Mouse (Mus musculus): Measurements from ENCODE around the gene Spata31d1d. TPM values are rescaled to one million over a fixed set of nuclear protein-coding genes. Genes with fewer than 3 reads are reported as not detected.

The Spata31d1d gene
- total and polyA plus RNA-seq, 3 experiments = not detected

- Histone ChIP-seq H3K27me3 (replicated peaks) (peaks cover 15% of the 10 kb centered on the region), H3K27ac (ENCODE audit: insufficient read depth, low read depth) (no peak overlapping the region), H3K4me2 (ENCODE audit: insufficient read depth, low read depth, poor library complexity, severe bottlenecking) (no peak overlapping the region), H3K79me2 (replicated peaks; ENCODE audit: control insufficient read depth, extremely low read depth, insufficient read depth, poor library complexity, severe bottlenecking) (no peaks in the 10 kb centered on the region), H3K9ac (ENCODE audit: insufficient read depth, low read depth) (no peak overlapping the region), H3K4me1 (ENCODE audit: control insufficient read depth in 1 of 2, insufficient read depth in 2 of 2) (no peaks in the 10 kb centered on the region), H3K4me3 (replicated peaks in 1 of 3; ENCODE audit: low read depth in 2 of 3, low read length in 2 of 3, poor library complexity in 1 of 3) (no peak overlapping the region), H3K36me3 (replicated peaks in 1 of 2; ENCODE audit: control insufficient read depth in 1 of 2, insufficient read depth in 1 of 2, low read length in 1 of 2) (no peaks in the 10 kb centered on the region), H3K9me3 (replicated peaks; ENCODE audit: low read length) (no peaks in the 10 kb centered on the region)
- in situ Hi-C loops (cut with MboI; ENCODE audit: low pct_ligation_motif_present, low pct_unique_long_range_greater_than_20kb, low sequenced_read_pairs) (no loop called here), dilution Hi-C loops (cut with MboI; ENCODE audit: extremely low pct_ligation_motif_present, extremely low pct_unique_long_range_greater_than_20kb, low sequenced_read_pairs) (no loop called here)
- no peak for DNase-seq (ENCODE audit: extremely low read depth)
- TF ChIP-seq NRF1 (IDR thresholded peaks at IDR 0.05; ENCODE audit: low read depth, low read length) = no peak
Observed at GRCm38 (mm10) chr13:59699131-59699530, 32.4 kb downstream of the Spata31d1d start.

- in situ Hi-C loops (cut with MboI; ENCODE audit: low pct_ligation_motif_present, low pct_unique_long_range_greater_than_20kb, low sequenced_read_pairs) (no loop called here), dilution Hi-C loops (cut with MboI; ENCODE audit: extremely low pct_ligation_motif_present, extremely low pct_unique_long_range_greater_than_20kb, low sequenced_read_pairs) (no loop called here)
- H3K79me2 ChIP-seq (replicated peaks; ENCODE audit: control insufficient read depth, extremely low read depth, insufficient read depth, poor library complexity, severe bottlenecking) = no peaks in the 10 kb centered on the region
- no peak overlapping the region for H3K27ac ChIP-seq (ENCODE audit: insufficient read depth, low read depth)
- H3K27me3 ChIP-seq (replicated peaks) = no peaks in the 10 kb centered on the region
- H3K36me3 ChIP-seq (replicated peaks in 1 of 2; ENCODE audit: control insufficient read depth in 1 of 2, insufficient read depth in 1 of 2, low read length in 1 of 2) = no peaks in the 10 kb centered on the region
- no peak for DNase-seq (ENCODE audit: extremely low read depth)
- TF ChIP-seq JUND (conservative IDR thresholded peaks at IDR 0.05; ENCODE audit: low read depth, low read length) = no peak
- no peak for TF ChIP-seq MYC (IDR thresholded peaks at IDR 0.05; ENCODE audit: low read depth, low read length)
- TF ChIP-seq MAX (IDR thresholded peaks at IDR 0.05; ENCODE audit: low read length) = no peak
- TF ChIP-seq NELFE (IDR thresholded peaks at IDR 0.05; ENCODE audit: low read depth, low read length) = no peak
- no peak for TF ChIP-seq EP300 (IDR thresholded peaks at IDR 0.05; ENCODE audit: low read length)
- no peak for TF ChIP-seq ZC3H11A (IDR thresholded peaks at IDR 0.05; ENCODE audit: low read depth, low read length)
- TF ChIP-seq MXI1 (IDR thresholded peaks at IDR 0.05; ENCODE audit: low read depth, low read length) = no peak
- no peak for TF ChIP-seq BHLHE40 (IDR thresholded peaks at IDR 0.05; ENCODE audit: low read depth, low read length)
- no peak for TF ChIP-seq ZNF384 (IDR thresholded peaks at IDR 0.05; ENCODE audit: low read depth, low read length)
- no peak for TF ChIP-seq CTCF (conservative IDR thresholded peaks at IDR 0.05 in 1 of 2, IDR thresholded peaks at IDR 0.05 in 1 of 2; ENCODE audit: low read depth in 2 of 2, low read length in 2 of 2)
- no peak for TF ChIP-seq POLR2AphosphoS2 (IDR thresholded peaks at IDR 0.05; ENCODE audit: low read depth, low read length)
- no peak for TF ChIP-seq ZMIZ1 (IDR thresholded peaks at IDR 0.05; ENCODE audit: low read depth, low read length)
- TF ChIP-seq SIN3A (IDR thresholded peaks at IDR 0.05; ENCODE audit: low read length) = no peak
- no peak for TF ChIP-seq TBP (conservative IDR thresholded peaks at IDR 0.05; ENCODE audit: low read depth, low read length)
- TF ChIP-seq NRF1 (IDR thresholded peaks at IDR 0.05; ENCODE audit: low read depth, low read length) = no peak
- no peaks in the 10 kb centered on the region for H3K4me1 ChIP-seq (ENCODE audit: control insufficient read depth in 1 of 2, insufficient read depth in 2 of 2)
- H3K4me3 ChIP-seq (replicated peaks in 1 of 3; ENCODE audit: low read depth in 2 of 3, low read length in 2 of 3, poor library complexity in 1 of 3) = no peak overlapping the region
- H3K4me2 ChIP-seq (ENCODE audit: insufficient read depth, low read depth, poor library complexity, severe bottlenecking) = no peak overlapping the region
- peaks cover 3% of the 10 kb centered on the region for H3K9me3 ChIP-seq (replicated peaks; ENCODE audit: low read length)
- H3K9ac ChIP-seq (ENCODE audit: insufficient read depth, low read depth) = no peak overlapping the region
Observed at GRCm38 (mm10) chr13:59695781-59696180, 35.8 kb downstream of the Spata31d1d start.

GRCm38 (mm10) chr13:59694008-59694407, 37.5 kb downstream of the Spata31d1d start, which contains the start of gene 4921517D22Rik:
TSS of gene 4921517D22Rik (minus strand) at chr13:59694108.
- TF ChIP-seq ZKSCAN1 (IDR thresholded peaks at IDR 0.05; ENCODE audit: borderline replicate concordance, low read depth, low read length) (no peak), ZMIZ1 (IDR thresholded peaks at IDR 0.05; ENCODE audit: low read depth, low read length) (no peak), BHLHE40 (IDR thresholded peaks at IDR 0.05; ENCODE audit: low read depth, low read length) (no peak), PAX5 (IDR thresholded peaks at IDR 0.05; ENCODE audit: low read length) (no peak), UBTF (IDR thresholded peaks at IDR 0.05; ENCODE audit: low read depth, low read length) (no peak), CHD2 (IDR thresholded peaks at IDR 0.05; ENCODE audit: low read length) (no peak), E2F4 (IDR thresholded peaks at IDR 0.05; ENCODE audit: insufficient replicate concordance, low read depth, low read length) (no peak), MAZ (IDR thresholded peaks at IDR 0.05; ENCODE audit: low read depth, low read length) (no peak), NELFE (IDR thresholded peaks at IDR 0.05; ENCODE audit: low read depth, low read length) (no peak), MEF2A (IDR thresholded peaks at IDR 0.05; ENCODE audit: borderline replicate concordance, low read depth, low read length) (no peak), USF2 (conservative IDR thresholded peaks at IDR 0.05; ENCODE audit: low read depth, low read length) (no peak), MAX (IDR thresholded peaks at IDR 0.05; ENCODE audit: low read length) (no peak), IRF4 (IDR thresholded peaks at IDR 0.05; ENCODE audit: low read depth, low read length) (no peak), CTCF (conservative IDR thresholded peaks at IDR 0.05 in 1 of 2, IDR thresholded peaks at IDR 0.05 in 1 of 2; ENCODE audit: low read depth in 2 of 2, low read length in 2 of 2) (no peak), TBP (conservative IDR thresholded peaks at IDR 0.05; ENCODE audit: low read depth, low read length) (no peak), ETS1 (conservative IDR thresholded peaks at IDR 0.05; ENCODE audit: low read depth, low read length) (no peak), HCFC1 (IDR thresholded peaks at IDR 0.05; ENCODE audit: low read depth, low read length) (no peak)
- peaks cover 5% of the 10 kb centered on the region for H3K27me3 ChIP-seq (replicated peaks)
- dilution Hi-C loops (cut with MboI; ENCODE audit: extremely low pct_ligation_motif_present, extremely low pct_unique_long_range_greater_than_20kb, low sequenced_read_pairs) = no loop called here

More at GRCm38 (mm10) chr13:59694008-59694407, 37.5 kb downstream of the Spata31d1d start, which contains the start of gene 4921517D22Rik:
- H3K9ac ChIP-seq (ENCODE audit: insufficient read depth, low read depth) = no peak within 1 kb of the TSS
- H3K4me1 ChIP-seq (ENCODE audit: control insufficient read depth in 1 of 2, insufficient read depth in 2 of 2) = no peaks in the 10 kb centered on the region
- no peak for DNase-seq (ENCODE audit: extremely low read depth)
- H3K79me2 ChIP-seq (replicated peaks; ENCODE audit: control insufficient read depth, extremely low read depth, insufficient read depth, poor library complexity, severe bottlenecking) = no peaks in the 10 kb centered on the region
- in situ Hi-C loops (cut with MboI; ENCODE audit: low pct_ligation_motif_present, low pct_unique_long_range_greater_than_20kb, low sequenced_read_pairs) = no loop called here
- H3K4me3 ChIP-seq (replicated peaks in 1 of 3; ENCODE audit: low read depth in 2 of 3, low read length in 2 of 3, poor library complexity in 1 of 3) = no peak within 1 kb of the TSS
- no peak within 1 kb of the TSS for H3K4me2 ChIP-seq (ENCODE audit: insufficient read depth, low read depth, poor library complexity, severe bottlenecking)
- H3K27ac ChIP-seq (ENCODE audit: insufficient read depth, low read depth) = no peak within 1 kb of the TSS
- no peaks in the 10 kb centered on the region for H3K36me3 ChIP-seq (replicated peaks in 1 of 2; ENCODE audit: control insufficient read depth in 1 of 2, insufficient read depth in 1 of 2, low read length in 1 of 2)
- peaks cover 3% of the 10 kb centered on the region for H3K9me3 ChIP-seq (replicated peaks; ENCODE audit: low read length)
